Mouse (Mus musculus) heart, adult 11 months (tissue): ENCODE measurements around the gene Tomm40.
"Not testable (repeated sequence)": the region's sequence is repeated elsewhere in the genome, so short reads cannot be mapped to it uniquely, and the experiment has no call there.

Experiments
- DNase-seq: peaks from one replicate; pipeline ENCODE4 v3.0.0; 2022

Tomm40 gene

DNA sequence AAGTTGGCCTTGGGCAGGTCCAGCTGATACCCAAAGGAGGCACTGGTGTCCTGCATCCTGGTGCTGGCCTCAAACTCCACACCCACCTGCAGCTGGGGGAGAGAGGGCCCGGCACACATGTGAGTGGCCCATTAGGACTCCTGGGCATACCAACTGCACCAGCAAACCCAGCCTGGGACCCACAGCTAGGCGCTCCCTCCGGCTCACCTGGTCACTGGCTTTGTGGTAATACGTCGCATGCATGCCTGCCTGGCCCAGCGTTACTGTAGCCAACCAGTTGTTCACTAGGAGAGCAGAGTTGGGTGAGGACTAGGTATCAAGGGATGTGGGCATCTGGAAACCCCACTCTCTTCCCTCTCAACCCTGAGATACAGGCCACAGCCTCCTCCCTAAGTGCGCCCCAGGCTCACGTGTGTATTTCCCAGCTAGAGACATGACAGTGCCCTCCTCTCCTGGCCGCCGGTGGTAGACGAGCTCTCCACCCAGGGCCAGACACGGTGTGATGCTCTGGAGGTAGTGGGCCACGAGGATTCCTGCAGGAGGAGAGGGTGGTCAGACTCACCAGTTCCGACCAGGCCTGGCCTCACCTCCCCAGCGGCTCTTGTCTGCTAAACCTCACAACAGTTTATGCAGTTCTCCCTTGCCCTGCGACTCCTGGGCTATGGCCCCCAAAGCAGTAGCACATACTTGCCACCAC is 12.2 kb downstream of the Tomm40 start:
- DNase-seq, result peak; percentile 93

DNA sequence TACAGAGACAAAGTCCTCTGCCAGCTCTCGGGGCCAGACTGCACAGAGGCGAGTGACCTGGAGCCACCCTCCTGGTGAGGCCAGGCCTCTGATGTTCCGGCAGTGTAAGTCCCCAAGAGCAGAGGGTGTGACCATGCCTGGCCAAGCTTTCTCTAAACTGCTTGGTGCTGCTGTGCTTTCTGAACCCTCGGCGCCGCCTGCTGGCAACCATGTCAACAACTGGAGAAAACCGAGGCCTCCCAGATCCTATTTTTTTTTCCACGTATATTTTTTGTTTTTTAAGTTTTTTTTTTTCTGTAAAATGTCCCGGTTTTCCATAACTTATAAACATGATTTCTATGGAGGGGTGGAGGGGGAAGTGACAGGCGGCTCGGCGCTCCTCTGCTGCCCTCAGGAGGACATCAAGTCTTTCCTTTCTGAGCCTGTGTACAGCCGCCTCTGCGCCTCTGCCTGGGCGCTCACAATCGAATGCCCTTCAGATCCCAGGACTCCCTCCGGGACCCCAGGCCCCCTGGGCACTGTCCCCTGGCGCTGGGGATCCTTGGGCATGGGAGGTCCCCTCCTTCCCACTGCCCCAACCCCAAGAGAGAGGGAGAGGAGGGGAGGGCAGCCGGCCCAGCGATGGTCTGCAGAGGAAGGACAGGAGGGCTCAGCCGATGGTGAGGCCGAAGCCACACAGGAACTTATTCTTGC is 14.0 kb downstream of the Tomm40 start:
- DNase-seq, result peak; percentile 98

DNA sequence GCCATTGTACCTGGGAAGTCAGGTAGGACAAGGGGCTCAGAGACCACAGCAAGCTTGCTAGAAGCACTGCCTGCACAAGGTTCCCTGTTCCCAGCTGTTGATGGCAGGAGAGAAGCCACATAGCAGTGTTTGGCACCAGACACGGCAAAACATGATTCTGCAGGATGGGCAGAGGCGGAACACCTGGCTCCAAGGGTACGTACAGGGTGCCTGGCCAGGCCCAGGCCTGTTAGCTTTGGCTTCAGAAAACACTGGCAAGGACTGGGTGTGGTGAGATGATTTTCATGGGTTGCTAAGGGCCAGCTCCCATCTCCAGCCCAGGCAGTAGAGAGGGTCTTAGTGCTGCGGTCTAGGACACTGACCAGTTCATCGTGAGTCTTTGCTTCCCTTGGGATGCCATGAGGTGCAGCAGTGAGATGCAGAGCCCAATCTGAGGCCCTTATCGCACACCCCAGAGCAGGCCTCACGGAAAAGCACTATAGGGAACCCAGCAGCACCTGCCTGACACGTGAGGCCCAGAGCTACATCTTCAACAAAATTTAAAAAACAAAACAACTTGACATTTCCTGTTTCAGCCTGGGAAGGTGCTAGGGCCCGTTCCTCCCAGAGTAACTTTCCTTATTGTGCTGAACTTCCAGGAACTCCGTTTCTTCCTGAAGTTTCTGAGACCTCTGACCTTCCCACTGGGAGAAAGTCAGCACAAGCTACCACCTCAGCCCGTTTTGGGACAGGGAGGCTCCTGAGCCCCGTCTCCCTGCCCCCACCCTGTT is 14.8 kb downstream of the Tomm40 start:
- DNase-seq, result peak; percentile 94

DNA sequence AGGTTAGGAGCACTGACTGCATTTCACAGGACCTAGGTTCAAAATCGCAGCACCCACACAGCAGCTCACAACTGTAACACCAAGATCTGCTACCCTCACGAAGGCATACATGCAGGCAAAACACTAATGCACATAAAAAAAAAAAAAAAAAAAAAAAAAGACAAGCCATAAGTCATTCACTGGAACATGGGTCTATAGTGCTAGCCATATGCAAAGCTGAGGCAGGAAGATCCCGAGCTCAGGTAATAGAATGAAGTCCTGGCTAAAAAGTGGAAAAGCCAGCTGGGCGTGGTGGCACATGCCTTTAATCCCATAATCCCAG is 15.4 kb downstream of the Tomm40 start:
- no peak for DNase-seq

DNA sequence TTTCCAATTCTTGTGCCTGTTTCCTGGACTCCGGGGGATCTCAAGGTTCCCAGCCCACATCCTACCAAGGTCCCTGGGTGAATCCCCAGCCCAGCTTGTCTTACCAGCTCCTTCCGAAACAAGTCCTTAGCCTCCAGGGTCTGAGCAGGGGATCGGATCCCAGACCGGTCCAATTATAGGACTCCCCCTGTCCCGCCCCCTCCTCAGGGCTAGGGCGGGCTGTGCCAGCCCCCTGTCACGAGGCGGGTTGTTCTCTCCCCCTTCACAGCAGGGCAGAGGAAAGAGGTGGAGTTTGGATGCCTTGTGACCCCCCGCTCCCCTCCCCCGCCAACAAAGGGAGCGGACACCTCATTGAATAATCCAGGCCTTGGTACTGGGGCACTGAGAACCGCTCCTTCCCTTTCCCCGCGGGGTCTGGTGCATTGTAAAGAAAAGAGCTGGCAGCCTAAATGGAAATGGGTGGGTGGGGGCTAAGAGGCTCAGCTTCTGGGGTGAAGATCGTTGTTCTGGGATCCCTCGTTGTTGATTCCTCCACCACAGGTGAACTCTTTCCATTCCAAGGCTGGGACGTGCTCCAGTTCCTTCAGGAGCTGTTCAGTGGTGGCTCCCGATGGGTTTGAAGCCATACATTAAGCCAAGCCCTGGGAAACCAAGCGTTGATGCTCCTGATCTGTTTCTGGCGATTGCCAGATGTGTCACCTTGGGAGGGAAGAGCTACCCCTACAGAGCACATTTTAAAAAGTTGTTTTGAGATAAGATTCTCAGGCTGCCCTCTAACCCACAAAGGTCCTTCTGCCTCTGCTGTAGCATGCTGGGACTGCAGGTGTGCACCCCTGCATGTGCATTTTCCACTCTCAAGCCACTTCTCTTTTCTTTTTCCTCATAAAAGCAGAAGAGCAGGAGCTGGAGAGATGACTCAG is 16.1 kb downstream of the Tomm40 start, which contains the start of gene Apoe:
Gene Apoe (minus strand): TSS at position 282 of the 920 bp plus-strand sequence.
- peak; percentile 99 for DNase-seq

DNA sequence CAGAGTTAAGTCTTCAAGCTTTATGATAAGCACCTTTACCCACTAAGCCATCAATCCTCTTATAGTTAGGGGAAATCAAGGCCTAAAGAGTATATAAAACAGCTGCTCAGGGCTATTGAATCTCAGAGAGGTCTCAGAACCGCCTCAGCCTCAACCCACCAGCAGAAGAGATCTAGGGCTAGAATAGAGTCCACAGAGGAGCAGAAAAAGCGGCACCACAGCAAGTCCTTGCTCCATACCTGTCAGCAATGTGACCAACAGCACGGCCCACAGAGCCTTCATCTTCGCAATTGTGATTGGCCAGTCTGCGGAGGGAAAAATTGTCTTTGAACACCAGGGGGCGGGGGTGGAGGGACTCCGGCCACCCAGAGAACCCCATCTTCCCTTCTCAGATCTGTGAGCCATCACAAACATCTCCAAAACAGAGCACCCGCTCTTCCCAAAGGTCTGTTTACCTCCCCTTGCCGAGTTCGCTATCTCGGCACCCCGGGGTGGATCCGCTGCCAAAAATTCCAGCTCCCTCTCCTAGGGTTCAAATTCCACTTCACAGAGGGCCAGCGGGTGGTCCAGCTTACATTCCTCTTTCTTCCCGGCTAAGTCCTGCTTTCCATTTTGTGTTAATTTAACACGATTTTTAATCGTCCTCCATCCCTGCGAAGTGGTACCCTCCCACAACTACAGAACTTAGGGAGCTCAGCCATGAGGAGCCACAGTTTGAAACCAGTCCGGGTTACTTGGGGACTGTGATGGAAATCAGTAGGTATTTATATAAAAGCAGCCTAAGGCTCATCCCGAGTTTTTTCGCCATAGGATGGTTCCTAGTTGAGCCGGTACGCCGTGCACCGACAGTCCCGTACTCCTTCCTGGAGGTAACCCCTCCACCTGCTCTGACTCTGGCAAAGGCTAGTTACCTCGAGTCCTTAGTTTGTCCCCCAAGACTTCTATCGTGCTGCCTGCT is 17.0 kb downstream of the Tomm40 start:
- peak; percentile 94 for DNase-seq

DNA sequence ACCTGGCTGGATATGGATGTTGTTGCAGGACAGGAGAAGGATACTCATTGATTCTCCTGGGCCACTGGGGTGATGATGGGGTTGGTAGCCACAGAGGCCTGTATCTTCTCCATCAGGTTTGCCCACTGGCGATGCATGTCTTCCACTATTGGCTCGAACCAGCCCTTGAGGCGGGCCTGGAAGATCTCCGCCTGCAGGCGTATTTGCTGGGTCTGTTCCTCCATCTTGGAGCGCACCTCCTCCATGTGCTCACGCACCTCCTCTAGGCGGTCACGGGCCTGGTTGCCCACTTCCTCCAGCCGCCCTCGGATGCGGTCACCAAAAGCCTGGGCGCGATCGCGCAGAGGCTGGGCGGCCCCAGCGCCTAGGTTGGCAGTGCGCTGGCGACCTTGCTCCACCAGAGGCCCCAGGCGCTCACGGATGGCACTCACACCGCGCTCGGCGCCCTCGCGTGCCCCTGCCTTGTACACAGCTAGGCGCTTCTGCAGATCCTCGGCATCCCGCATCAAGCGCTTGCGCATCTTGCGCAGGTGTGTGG is 18.8 kb downstream of the Tomm40 start:
- DNase-seq, result peak; percentile 91

DNA sequence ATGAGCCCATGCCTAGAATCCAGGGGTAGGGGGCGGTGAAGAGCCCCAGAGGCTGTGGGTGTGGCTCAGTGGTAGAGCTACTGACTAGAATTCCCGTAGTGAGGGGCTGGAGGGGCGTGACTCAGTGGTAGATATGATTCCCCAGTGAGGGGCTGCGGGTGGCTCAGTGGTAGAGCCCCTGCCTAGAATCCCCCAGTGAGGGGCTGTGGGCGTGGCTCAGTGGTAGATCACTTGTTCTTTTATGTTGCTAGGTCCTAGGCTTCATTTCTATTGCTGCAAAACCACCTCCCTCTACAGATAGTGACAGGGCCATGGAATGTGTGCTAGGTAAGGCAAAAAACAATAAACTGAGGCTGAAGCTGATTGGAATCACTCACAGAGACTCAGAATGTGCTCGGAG is 19.4 kb downstream of the Tomm40 start:
- DNase-seq, result no peak

DNA sequence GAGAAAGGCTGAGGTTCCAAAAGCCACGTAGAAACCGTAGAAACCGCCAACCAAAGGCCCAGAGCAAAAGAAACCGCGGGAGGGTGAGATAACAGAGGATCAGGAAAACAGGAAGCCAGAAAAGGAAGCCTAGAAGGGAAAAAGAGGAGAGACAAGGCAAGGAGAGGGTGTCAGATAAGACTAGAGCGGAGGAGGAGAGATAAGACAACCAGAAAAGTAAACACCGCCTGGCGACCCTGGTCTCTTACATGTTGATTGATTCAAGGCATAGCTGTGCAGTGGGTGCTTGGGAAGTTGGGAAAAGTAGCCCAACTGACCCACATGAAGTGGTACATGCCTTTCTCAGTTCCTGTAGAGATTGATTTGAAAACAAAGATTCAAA is 20.0 kb downstream of the Tomm40 start:
- DNase-seq, result no peak

DNA sequence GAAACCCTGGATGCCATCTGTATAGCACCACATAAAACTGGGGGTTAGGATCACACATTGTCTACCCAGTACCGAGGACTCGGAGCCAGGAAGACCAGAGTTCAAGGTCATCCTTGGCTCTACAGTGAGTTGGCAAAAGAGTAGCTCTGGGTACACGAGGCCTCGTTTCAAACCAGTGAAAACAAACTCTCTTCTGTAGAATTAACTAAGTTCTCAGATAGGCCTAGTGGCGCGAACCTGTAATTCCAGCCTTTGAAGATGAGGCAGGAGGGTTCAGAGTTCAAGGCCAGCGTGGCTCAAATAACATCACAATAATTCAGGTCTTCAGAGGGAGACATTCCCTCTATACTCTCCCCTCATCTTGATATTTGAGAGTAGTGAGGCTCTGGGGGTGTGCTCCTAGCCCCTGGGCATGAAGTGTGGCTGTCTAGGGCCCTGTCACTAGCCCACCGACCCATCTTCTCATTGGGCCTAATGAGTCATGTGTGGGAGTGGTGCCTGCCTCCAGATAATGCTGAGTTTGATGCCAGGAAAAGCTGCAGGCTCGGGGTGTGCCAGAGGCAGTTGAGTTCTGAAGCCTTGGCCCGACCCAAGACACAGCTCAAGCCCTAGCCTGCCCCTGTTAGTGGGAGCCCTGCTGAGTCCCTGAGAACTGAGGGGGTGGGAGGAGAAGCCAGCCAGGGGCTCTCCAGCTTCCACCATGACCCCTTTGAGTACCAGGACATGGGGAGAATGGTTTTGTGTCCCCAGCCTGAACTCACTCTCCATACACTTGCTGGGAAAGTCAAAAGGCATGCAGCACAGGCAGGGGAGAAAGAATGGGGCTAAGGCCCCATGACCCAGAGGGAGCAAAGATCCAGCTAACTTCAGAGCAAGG is 20.7 kb downstream of the Tomm40 start:
- peak; percentile 95 for DNase-seq

DNA sequence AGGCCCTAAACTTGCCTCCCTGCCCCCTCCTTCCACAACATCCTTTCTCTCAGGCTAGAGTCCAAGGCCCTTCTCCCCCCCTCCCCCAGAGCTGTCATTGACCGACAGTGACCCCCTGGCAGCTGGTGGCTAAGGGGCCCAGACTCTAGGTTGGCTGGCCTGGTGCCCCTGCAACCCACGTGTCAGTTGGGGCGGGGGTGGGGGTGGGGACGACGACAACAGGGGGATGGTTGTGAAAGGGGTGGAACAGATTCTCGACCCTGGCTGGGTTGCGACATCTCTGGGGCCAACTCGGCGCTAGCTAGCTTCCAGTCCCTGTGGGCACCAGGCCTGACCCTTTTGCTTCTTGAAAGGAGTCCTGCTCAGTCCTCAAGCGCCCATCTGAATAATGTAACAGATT is 21.8 kb downstream of the Tomm40 start:
- peak; percentile 98 for DNase-seq

DNA sequence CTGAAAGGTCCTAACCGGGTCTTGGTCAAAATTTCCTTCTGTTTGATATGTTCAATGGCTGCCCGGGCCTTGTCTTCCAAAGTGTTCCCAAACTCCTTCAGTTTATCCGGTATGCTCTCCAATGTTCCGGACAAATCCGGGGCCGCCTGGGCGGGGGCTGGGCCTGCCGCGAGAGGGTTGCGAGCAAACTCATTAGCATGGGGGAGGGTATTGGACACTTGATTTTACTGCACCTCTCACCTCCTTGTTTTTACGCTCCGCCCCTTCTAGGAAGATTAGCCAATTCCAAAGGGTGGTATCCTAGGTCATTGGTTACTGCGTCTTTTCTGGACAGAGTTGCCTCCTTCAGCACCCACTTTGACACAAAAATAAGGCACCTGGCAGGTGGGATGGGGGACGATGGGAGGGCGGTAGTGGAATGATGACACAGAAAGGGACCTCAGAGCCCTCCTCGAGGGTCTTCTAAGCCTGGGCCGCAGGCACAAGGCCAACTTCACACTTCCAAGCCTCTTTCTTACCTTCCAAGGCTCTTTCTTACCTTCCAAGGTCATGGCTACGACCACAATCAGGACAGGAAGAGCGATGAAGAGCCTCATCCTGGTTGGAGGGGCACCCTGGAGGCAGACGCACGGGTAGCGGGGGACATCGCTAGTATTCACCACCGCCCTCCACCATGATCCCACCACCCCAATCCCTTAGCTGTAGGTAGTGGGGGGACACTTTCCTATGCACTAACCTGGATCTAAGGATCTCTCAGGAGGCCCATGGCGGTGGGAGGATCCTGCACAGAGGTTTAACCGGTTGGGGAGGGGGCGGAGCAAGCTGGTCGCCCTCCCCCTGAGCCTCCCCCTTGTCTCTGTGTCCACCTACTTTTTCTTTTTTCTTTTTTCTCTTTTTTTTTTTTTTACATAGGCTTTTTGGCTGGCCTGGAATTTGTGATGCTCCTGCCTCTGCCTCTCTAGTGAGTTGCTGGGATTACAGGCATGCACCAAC is 23.1 kb downstream of the Tomm40 start, which contains the start of gene Apoc1:
Gene Apoc1 (minus strand): TSS at position 788 of the 993 bp plus-strand sequence.
- DNase-seq, result peak; percentile 94

DNA sequence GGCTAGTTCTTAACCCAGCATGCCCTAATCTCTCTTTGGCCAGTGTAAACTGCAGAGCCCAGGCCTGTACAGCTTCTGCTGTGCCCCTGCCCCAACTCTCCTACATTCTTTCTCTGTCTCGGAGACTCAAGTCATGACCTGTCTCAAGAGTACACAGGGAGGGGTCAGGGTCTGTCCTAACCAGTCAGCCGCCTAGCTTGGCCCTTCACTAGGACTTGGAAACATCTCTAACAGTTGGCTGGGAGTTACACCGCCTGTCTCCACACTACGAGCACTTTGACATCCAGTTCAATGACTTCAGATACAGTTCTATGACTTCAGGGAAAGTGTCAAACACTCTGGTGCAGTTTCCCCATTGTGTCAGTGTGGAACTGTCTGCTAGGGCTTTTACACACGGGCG is 23.8 kb downstream of the Tomm40 start:
- no peak for DNase-seq

DNA sequence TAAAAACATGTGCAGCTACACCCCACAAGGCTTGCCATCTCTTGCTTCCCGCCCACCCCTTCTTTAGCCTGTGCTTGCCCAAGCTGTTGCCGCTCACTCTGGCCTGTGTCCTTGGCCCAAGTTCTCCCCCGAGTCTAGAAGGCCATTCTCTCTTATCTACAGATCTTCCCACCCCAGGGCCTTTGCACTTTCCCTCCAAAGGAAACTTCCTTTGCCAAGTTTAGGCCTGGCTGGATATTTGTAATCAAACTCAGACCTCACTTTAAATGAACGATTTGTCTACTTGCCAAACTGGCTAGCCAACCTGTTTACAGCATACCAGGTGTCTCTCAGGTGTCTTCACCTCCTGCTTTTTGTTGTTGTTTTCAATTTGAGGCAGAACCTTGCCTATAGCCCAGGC is 24.4 kb downstream of the Tomm40 start:
- DNase-seq, result no peak

DNA sequence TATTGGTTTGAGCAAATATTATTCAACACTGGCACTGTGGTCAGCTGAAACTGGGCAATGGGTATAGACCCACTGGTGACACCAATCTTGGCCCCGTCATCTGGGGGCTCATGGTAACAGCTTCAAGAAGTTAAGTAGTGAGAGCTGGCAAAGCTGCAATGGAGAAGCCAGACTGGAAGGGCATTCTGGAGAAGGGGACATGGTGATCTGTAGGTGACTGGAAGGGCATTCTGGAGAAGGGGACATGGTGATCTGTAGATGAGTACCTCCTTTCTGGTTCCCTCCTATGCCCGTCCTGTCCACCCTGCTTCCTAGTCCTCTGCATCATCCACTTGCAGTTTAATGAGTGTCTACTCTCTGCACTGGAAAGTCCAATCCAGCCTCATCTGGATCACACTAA is 26.6 kb downstream of the Tomm40 start:
- no peak for DNase-seq

DNA sequence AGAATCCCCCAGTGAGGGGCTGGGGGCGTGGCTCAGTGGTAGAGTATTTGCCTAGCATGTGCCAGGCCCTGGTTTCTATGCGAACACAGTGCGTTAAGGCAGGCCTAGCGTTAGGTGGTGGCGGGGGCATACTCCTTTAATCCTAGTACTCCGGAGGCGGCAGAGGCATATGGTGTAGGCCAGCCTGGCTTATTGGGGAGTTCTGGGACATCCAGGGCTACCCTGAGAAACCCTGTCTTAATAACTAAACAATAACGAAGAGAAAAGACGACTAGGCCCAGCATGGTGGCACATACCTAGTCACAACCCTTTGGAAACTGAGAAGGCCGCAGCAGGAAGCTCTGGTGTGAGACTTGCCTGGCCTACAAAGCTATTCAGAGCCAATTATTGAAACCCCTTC is 27.1 kb downstream of the Tomm40 start:
- no peak for DNase-seq

DNA sequence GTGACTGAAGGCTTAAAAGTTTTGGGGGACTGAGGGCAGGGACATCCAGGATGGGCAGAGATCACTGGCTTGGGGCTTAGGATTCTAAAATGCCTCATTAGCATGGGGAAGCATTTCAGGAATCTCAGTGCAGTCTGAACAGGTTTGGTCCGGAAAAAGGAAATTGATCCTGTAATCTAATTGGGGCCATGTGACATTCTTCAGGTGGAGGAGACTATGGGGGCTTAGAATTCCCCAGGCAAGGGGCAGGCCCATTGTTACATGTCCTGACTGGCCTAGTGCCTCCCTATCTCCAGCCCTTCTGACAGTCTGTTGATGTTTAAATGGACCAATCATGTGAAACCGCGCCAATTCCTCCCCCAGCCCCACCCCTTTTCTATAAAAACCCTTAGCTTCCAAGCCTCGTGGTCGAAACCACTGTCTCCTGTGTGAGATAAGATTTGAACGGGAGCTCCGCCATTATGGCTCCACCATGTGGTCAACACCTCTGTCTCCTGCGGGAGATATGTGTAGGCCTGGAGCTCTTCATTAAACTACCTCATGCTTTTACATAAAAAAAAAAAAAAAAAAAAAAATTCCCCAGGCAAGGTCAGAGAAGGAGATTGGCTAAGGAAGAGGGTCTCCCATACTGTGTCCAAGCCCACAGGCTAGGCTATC is 28.2 kb downstream of the Tomm40 start:
- not testable (repeated sequence) for DNase-seq

DNA sequence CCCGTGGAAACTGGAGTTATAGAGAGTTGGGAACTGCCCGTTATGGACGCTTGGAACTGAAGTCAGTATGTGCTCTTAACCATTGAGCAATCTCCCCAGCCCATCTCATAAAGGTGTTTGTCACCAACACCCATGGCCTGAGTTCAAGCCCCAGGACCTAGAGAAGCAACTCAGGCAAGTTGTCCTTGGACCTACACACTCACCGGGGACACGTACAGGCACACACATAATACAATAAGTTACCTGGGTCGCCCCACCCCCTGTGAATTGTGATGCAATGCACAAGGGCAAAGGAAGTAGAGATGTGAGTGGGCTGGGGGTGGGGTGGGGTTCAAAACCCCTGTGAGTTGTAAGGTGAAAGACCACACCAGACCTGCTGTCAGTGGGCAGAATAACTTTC is 28.7 kb downstream of the Tomm40 start:
- no peak for DNase-seq
